Mouse (Mus musculus): ENCODE results near the gene Acot7.

Gene Acot7

DNA sequence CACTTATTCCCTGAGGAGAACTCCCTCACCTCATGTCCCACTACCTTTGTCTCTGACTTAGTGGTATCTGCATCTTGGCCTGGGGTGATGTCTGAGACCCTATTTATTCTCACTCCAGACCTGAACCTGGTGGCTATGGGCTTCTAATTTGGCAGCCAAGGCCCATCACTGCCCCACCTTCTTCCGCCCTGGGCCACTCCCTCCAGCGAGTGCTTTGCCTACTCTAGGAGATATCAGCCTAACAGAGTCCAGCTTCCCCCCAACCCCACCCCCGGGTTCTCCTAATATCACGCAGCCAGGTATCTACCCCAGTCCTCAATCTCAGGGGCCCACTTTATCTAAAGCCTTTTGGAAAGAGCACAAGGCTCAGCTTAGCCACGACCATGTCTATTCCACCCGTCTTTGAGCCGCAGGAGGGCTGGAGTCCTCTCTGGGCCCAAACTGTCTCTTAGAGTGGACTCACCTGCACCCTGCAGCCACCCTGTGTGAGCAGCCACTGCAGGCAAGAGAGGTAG is 26.4 kb upstream of the Acot7 start:
- in situ Hi-C loops (cut with MboI; ENCODE audit: low sequenced_read_pairs) = no loop called here

DNA sequence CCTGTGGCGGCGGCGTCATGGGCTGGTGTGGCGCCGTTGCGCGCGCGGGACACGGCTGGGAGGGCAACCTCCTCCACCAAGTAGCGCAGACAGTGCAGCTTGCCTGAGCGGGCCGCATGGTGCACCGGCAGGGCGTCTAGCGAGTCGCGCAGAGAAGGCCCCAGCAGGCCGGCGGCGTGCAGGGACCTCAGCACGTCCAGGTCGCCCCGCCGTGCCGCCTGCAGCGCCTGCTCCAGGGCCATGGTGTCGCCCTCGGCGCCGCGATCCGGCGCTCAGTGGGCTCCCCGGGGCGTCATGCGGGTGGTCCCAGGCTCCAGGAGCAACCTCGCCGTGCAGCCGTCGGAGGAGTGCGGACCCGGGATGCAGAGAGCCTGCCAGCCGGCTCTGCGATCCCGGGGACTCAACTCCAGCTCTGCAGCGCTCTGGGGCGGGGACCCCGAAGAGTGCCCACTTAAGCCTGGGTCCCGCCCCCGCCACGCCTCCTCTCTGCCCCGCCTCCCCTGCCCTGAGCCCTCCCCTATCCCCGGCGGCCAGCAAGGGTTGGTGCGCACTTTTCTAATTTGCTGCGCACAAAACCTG is 25.9 kb upstream of the Acot7 start, which contains the start of gene Espn:
Gene Espn (minus strand): TSS at position 406 of the 579 bp plus-strand sequence.
- in situ Hi-C loops (cut with MboI; ENCODE audit: low sequenced_read_pairs) = no loop called here

DNA sequence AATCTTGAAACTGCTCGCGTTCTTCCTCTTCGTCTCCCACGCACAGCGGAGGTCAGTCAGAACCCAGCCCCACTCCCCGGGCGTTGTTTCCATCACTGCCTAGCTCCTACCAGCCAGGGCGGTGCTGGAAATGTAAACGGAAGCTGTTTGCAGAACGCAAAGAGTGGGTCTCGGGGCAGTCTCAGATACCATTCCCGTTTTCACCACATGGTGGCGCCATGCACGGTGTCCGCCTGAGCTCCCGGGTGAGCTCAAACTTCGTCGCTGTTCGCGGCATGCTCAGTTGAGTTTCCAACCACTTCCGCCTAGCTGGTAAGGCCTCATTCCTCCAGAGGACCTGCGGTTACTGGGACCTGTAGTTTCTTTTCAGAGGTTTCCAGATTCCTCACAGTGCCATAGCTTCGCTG is 24.2 kb upstream of the Acot7 start:
- in situ Hi-C loops (cut with MboI; ENCODE audit: low sequenced_read_pairs) = no loop called here

DNA sequence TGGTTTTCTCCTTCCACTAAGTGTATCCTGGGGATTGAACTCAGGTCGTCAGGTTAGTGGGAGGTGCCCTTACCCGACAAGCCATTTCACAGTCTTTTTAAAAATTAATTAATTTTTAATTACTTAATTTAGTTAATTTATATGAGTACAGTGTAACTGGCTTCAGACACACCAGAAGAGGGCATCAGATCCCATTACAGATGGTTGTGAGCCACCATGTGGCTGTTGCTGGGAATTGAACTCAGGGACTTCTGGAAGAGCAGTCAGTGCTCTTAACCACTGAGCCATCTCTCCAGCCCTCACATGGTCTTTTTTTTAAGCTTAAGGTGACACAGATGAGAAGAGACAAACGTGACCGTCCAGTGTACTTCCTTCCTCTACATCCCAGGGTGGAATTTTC is 22.9 kb upstream of the Acot7 start:
- in situ Hi-C loops (cut with MboI; ENCODE audit: low sequenced_read_pairs) = no loop called here

DNA sequence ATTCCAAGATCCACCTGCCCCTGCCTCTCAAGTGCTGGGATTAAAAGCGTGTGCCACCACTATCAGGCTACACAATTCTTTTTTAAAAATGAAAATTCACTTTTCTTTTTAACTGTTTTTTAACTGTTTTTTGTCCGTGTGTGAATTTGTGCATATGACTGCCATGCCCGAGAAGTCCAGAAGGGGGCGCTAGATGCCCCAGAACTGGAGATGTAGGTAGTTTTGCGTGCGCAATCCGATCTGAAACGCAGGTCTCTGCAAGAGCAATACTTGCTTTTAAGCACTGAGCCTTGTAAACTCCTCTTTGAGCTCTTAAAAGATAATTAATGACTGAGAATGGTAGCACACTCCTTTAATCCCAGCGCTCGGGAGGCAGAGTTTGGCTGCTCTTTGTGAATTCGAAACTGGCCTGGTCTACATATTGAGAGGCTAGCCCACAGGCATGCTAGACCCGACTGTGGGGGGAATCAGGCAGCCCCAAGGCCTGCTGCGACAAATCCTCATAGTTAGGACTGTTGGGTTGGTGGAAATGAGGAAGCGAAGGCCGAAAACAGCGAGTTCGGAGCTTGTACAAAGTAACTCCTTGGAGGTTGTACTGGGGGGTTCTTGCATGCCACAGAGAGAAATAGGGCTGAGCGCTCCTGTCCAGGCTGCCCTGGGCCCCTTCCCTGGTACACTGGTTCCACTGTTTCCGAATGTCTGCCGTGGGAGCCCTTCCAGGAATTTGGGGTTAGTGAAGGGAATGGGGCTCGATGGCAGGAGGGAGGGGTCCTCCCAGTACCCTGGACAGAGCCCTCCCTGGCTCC is 20.0 kb upstream of the Acot7 start:
- in situ Hi-C loops (cut with MboI; ENCODE audit: low sequenced_read_pairs) = no loop called here

DNA sequence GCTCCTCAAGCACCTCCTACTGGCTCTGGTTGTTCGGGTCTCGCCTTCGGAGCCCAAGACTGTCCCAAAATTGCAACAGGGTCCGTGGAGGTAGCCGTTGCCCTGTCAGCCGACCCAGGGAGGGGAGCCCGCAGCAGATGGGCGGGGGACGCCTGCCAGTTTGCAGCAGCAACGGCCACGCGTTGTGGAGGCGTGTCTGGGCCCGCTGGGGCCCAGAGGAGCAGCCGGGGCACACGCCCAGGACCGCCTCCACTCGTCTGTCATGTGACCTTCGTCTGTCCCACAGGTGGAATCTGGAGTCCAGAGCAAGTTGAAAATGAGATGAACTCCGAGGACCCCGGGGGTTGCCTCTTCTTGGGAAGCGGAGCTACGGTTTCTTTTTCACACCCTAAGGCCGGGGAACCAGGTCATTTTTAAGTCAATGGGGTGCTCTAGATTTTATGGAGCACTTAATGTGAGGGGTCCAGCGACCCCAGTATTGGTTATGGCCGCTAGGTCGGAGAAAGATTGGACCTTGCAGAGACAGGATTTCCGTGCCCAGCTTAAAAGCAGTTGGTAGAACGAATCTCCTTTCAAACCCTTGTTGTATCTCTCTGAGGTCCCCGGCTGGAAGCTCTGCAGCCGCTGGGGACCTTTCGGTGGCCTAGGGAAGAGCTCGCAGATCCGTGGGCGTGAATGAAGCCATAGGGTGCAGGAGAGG is 19.2 kb upstream of the Acot7 start, which contains the start of gene Hes2:
Gene Hes2 (plus strand): TSS at position 283 of the 700 bp plus-strand sequence.
- in situ Hi-C loops (cut with MboI; ENCODE audit: low sequenced_read_pairs) = no loop called here

DNA sequence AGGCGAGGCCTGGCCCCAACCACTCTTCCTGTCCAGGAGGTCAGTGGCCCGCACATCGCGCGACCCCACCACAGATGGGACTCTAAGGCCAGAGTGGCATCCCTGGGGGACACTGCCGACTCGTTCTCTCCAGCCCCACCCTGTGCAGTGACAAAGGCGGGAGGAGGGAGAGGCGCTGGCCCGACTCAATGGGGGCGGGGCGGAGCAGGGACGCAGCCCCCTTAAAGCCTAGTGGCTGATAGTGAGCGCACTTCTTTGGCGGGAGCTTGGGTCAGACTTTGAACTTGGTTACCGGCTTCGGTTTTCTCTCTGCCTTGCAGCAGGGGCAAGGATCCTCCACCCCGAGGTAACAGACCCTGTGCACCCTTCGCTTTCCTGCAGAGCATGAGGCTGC is 18.7 kb upstream of the Acot7 start:
- in situ Hi-C loops (cut with MboI; ENCODE audit: low sequenced_read_pairs) = no loop called here

DNA sequence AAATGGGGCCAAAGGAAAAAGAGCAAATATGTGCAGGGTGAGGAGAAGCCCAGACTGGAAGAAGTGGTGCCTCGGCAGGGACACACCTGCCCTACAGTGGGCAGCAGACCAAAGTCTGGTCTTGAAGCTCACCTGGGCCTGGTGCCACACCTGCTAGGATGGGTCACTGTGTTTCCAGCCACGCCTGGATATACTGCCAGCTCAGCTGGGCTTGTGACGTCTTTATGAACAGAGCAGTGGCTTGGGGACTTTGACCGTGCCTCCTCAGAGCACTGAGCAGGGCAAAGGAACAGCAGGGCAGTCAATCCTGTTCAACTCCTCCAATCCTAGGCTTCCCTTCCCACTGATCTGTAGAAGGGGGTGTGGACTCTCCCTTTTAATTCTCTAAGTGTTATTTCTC is 17.2 kb upstream of the Acot7 start:
- in situ Hi-C loops (cut with MboI; ENCODE audit: low sequenced_read_pairs) = no loop called here

DNA sequence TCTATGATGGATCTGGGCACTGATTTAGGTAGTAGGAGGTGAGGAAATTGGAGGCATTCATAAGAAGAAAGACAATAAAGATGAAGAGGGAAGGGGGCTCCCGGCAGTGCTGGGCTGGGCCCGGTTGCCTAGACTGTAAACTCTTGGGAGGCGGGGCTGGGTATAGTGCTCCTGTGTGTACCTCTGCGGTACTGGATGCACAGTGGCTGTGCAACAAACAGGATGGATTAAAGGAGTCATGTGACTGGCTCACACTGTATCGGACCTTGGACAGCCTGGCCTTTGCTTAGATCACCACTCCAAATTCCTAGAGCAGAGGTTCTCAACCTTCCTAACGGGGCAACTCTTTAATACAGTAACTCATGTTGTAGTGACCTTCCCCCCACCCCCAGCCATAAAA is 16.3 kb upstream of the Acot7 start:
- in situ Hi-C loops (cut with MboI; ENCODE audit: low sequenced_read_pairs) = no loop called here

DNA sequence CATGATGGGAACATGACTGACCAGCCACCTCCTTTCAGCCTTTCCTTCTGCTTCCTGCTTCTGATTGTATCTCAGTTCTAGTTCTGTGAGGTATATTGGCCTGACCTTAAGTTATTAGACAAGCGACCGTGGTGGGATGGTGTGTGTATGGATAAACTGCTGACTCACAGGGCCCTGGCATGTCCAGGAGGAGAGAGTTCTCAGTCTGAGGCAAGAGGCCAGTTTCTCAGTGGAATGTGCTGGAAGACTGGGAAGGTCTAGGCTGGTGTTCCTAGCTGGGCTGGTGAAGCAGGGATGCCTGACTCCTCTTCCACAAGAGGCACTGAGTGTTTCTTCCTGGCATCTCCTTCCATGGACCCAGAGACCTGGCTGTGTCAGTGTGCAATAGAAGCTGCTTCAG is 15.2 kb upstream of the Acot7 start:
- in situ Hi-C loops (cut with MboI; ENCODE audit: low sequenced_read_pairs) = no loop called here

DNA sequence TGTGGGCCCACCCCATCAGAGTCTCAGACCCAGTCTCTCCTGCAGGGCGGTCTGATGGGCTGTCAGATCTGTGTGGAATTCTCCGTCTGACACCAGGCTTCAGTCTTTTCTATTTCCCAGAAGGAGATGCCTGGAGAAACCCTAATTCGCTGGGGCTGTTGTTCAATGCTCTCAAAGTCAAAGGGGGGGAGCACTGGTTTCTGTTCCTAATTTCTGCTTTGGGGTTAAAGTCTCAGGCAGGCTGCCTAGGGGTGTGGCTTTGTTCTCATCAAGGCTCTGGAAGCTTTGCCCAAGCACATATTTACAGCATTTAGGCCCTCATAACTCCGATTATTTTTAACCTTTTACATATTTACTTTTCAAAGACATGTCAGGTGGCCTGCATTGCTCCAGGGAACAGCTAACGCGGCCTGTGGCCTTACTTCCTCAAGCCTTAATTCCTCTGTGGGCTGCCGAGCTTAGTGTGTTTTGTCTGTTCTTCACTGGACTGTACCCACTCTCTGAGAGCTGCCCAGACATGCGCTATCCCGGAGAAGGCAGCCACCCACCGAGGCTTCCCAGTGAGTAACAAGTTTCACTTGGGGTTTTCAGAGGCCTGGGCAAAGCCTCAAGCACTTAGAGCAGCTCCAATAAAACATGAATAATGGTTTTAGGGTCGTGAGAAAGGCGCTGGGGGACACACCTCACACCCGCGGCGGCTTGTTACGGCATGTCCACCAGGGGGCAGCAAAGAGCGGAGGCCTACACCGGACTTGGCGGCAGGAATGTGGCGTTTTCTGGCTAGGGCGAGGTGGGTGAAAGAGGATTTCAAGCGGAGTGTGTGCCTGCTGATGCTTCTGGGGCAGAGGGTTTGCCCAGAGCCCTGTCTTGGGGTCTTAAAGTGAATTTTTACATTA is 12.7 kb upstream of the Acot7 start:
- in situ Hi-C loops (cut with MboI; ENCODE audit: low sequenced_read_pairs) = no loop called here

DNA sequence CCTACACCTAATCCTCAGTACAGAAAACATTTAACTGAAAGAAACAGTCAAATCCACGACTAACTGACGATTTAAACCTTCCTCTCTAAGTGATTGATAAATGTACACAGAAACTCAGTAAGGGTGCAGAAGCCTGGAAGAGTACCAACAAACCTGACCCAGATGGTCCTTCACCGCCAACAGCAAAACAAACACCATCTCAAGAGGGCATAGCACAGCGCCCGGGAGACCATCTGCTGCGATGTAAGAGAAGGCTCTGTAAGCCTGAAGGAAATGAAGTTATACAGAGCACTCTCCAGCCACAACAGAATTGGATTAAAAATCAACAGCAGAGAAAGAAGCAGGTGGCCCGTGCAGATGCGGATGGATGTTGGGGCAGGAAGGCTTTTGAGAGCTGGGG is 9.9 kb upstream of the Acot7 start:
- in situ Hi-C loops (cut with MboI; ENCODE audit: low sequenced_read_pairs) = no loop called here

DNA sequence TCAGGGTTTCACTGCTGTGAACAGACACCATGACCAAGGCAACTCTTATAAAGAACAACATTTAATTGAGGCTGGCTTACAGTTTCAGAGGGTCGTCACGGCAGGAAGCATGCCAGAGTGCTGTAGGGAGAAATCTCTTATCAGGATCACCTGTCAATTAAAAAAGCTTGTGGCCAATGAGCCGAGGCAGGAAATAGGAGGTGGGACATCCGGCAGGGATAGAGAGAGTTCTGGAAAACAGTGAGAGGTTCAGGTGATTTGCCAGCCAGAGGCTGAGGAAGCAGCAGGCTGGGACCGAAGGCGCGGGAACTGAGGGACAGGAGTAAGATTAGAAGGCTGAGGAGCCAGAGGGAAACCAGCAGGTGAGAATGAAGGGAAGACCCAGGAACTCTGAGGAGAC is 8.8 kb upstream of the Acot7 start:
- in situ Hi-C loops (cut with MboI; ENCODE audit: low sequenced_read_pairs) = no loop called here

DNA sequence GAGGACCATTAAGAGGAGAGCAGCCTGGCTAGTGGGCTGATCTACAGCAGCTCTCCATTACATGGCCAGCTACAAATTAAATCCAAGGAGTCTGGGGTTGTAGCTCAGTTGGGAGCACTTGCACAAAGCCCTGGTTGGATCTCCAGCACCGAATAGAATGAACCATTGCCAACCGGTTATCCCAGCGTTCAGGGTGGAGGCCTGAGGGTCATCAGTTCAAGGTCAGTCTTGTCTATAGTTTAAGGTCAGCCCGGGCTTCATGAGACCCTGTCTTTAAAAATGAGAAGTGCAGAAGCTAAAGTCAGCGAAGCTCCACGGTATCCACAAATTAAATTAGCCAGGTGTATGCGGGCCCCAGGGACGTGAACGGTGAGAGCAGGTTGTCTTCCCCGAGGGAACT is 7.6 kb upstream of the Acot7 start:
- in situ Hi-C loops (cut with MboI; ENCODE audit: low sequenced_read_pairs) = loop anchor here (5.0 kb wide), 1 partner anchor 42 kb away; no protein-coding TSS in a partner anchor

DNA sequence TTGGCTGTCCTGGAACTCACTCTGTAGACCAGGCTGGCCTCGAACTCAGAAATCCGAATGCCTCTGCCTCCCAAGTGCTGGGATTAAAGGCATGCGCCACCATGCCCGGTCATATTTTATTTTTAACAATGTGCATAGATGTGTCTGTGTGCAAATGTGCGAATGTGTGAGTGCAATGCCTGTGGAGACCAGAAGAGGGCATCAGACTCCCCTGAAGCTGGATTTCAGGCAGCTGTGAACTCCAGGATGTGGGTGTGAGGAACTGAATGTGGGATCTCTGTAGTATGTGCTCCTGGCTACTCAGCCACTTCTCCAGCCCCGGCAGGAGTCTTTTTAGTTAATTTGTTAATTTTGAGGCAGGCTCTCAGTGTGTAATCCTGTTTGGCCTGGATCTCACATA is 6.4 kb upstream of the Acot7 start:
- in situ Hi-C loops (cut with MboI; ENCODE audit: low sequenced_read_pairs) = loop anchor here (5.0 kb wide), 1 partner anchor 41 kb away; no protein-coding TSS in a partner anchor

DNA sequence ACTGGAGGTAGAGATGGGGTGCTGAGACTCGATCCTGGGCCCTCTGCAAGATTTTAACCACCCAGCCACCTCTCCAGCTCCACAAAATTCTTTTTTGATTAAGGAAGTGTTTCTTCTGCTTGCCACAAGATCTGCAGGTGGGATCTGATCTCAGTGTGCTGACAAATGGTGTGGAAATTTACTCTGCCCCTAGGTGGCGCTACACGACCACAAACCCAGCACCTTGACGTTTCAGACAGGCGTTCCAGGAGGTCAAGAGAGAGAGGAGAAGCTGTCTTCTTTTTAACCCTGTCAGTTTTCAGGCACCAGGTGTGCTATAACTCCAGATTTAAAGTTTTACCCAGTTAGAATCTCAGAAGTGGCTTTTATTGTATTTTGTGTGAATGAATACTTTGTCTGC is 4.9 kb upstream of the Acot7 start:
- in situ Hi-C loops (cut with MboI; ENCODE audit: low sequenced_read_pairs) = loop anchor here (5.0 kb wide), 1 partner anchor 39 kb away; no protein-coding TSS in a partner anchor

DNA sequence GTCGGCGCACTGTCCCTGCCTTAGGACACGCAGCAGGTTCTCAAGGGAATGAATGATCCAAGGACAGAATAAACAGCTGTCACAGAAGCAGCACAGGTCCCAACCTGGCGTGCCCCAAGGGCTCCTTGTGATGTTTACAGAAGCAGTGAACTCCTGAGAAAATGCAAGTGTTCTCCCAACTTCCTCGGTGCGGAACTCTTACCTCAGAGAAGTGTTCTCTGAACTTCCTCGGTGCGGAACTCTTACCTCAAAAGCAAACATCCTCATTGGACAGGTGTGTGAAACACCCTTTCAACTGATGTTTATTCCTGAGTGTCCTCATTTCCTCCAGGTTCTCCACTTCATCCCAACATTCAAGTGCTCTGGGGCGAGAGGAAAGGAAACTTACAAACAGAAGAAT is 4.0 kb upstream of the Acot7 start:
- in situ Hi-C loops (cut with MboI; ENCODE audit: low sequenced_read_pairs) = loop anchor here (5.0 kb wide), 1 partner anchor 38 kb away; no protein-coding TSS in a partner anchor

DNA sequence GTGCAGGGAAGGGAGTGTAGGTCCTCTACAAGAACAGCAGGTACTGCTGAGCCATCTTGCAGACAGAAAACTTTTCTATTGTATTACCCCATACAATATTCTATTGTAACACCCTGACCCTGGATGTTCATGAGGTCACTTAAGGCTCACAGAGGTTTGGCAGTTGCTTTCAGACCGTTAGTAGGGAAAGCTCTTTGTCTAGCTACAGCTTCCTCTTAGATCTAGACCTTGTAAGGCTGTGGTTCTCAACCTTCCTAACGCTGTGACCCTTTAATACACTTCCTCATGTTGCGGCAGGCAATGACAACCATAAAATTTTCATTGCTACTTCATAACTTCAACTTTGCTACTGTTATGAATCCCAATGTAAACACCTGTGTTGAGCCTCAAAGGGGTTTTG is 1.3 kb upstream of the Acot7 start:
- in situ Hi-C loops (cut with MboI; ENCODE audit: low sequenced_read_pairs) = no loop called here

DNA sequence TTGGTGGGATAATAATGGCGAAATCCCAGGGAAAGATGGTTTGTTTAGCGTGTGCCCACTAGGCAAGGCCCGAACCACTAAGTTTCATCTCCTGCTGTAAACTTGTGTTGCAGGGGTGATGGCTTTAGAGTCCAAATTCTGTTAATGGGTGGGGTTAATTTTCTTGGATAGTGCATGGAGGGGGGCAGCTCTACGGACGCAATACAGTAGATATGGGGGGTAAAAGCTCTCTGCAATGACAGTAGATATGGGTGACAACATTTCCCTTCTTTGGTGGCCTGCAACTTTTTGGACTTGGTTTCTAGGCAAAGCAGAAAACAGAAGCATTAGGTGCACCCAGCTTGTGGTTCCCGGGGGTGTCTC is 779 bp upstream of the Acot7 start:
- in situ Hi-C loops (cut with MboI; ENCODE audit: low sequenced_read_pairs) = no loop called here

DNA sequence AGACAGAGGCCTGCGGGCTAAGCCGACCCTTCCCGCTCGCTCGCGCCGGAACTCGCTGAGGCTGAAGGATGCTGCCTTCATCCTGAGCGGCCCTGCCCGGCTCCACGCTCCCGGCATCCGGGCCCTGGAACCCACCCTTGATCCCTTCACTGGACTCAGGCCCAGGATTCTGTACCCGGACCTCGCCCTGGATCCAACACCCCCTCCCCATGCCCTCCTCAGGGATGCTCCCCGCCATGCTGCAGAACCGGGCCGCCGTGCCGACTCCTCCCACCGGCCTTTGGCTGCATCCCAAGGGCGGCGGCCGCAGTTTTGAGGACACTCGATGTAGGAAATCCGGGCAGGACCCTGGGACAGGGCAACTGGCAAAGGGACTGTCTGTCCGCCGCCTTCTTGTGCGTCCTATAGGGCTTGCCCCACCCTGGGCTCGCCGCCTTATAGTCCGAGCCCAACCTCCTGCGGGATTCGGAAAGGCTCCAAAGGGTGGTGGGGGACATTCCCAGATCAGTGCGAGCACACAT is 470 bp downstream of the Acot7 start:
- in situ Hi-C loops (cut with MboI; ENCODE audit: low sequenced_read_pairs) = no loop called here
